Mouse (Mus musculus) mouse trophoblast stem cell (cell line): ENCODE measurements around the gene Tlnrd1.

ENCODE experiments used
- in situ Hi-C, 2 experiments: fragments of 300-500 bp; cut with MseI, MboI; formaldehyde crosslinking; loops; 2 replicates in 1 of 2; 3 replicates in 1 of 2; pipeline ENCODE4 v1.15.1; 2025

Gene Tlnrd1

DNA sequence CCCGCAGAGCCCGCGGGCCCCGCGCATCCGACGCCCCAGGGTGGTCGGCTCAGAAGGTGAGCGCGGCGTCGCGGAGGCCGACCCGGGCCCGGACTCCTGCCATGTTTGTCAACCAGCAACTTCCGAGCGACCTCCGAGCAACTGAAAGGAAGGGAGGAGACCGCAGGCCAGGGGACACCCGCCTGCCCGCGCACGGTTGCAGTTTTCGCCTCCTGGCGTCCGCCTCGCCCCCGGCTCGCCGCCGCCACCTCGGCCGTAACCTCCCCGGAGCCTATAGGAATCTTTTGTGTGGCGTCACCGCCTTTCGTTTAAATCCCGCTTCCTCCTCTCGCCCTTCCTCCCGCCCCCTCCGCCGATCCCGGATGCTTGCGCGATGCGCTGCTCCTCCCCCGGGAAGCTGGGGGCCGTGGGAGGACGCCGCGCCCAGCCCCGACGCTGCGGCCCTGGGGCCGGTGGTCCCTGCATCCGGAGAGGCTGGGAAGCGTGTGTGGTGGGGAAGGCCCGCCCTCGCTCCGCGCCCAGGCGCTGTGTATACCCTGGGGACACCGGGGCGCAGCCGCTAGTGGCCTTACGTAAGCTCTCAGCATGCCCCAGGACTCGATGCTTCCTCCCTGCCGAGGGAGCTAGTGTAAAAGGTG, at the start of gene Tlnrd1, which contains the start of gene Mesd:
Gene Tlnrd1, minus strand, starts transcription at position 285 of the 638 bp plus-strand sequence.
Gene Mesd, plus strand, starts transcription at position 446 of the 638 bp plus-strand sequence.
- in situ Hi-C loops: loop anchor here in 1 of 2 experiments (10.0 kb wide), 1 partner anchor 199 kb away; no protein-coding TSS in a partner anchor

DNA sequence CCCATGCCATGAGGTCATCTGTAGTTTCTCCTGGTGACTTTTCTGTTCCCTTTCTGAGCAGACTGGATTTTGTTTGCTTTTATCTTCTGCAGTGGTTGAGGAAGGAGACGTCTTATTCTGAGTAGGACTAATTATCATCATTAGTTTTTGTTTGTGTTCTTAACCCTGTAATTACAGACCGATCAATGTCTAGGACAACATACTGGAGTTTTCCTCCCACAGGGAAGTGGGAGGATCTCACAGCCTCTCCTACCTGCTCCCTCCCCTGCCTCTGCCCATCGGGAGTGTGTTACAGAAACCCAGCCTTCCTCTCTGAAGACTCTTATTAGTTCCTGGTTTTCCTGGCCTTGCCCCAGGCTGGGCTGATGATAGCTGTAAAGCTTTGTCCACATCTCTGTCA, 37.5 kb upstream of the Tlnrd1 start:
- in situ Hi-C loops: no loop called here

DNA sequence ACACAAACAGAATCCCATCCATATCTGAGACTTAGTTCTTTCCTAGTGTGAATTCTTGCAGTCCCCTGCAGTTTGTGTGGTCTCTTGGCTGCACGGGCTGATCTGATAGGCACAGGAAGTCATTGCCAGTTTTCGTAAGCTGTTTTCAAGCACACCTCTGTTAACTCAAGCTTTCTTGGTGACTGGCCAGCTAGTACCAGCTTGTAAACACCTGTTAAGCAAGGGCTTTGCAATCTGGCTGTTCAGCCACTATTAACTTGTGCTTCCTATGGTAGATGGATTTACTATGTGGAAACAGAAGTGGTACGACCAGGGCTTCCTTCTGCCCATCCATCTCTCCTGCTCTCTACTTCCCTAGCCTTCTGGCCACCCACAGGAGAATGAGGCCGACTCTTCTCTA, 36.1 kb upstream of the Tlnrd1 start:
- in situ Hi-C loops: no loop called here

DNA sequence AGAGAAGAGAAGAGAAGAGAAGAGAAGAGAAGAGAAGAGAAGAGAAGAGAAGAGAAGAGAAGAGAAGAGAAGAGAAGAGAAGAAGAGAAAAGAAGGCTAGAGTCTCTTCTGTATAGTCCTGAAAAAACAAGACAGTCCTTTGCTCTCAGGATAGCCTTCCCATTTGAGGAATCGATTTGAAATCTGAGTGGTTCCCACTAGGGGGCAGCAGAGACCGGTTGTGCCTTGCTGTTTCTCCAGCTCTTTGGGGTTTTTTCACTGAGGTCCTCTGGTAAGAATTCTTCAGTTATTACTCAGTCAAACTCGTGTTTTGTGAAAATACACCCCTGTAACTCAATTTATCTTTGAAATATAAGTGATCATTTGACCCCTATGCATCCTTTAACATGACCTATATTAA, 30.5 kb upstream of the Tlnrd1 start:
- in situ Hi-C loops: loop anchor here (5.0 to 10.0 kb wide), 2 partner anchors 173 to 360 kb away; partner anchors contain the start of gene Cemip (in 2 of the 2)

DNA sequence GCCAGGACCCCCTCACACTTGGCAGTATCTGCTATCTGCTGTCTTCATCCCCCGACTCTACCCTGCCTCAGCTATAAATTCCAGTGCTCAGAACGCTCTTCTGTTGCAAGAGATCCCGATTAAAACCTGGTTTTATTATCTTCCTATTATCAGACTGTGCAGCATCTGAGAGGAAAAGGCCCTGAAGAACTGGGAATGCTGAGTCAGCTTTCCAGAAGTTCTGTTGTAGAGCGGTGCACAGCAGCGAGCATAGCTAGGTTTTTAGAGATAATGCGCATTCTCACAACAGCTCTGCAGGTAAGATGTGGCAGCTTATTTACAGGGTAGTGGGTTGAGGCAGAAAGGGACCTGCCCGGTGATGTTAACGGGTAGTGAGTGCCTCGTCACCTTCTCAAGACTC, 29.9 kb upstream of the Tlnrd1 start:
- in situ Hi-C loops: loop anchor here (5.0 to 10.0 kb wide), 2 partner anchors 173 to 361 kb away; partner anchors contain the start of gene Cemip (in 2 of the 2)

DNA sequence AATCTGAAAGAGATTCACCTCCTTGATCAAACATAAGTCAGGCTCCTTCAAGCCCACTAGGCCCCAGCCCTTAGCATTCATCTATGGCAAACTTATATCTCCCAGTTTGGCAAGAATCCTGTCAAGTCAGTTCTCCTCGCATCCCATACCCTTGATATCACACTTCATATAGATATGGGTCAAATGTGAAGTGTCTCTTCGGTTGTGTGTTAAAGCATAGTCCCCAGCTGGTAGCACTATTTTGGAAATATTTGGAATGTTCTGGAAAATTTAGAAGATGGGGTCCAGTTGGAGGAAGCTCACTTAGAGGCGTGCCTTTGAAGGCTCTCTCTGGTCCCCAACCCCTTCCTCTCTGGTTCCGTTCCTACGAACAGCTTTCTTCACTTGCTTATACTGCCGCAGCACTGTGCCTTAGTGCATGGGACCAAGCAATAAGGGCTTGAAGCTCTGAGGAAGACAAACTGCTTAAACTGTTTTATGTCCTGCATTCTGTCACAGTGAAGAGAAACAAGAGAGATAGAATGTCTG, 29.4 kb upstream of the Tlnrd1 start:
- in situ Hi-C loops: loop anchor here (5.0 to 10.0 kb wide), 2 partner anchors 174 to 361 kb away; partner anchors contain the start of gene Cemip (in 2 of the 2)

DNA sequence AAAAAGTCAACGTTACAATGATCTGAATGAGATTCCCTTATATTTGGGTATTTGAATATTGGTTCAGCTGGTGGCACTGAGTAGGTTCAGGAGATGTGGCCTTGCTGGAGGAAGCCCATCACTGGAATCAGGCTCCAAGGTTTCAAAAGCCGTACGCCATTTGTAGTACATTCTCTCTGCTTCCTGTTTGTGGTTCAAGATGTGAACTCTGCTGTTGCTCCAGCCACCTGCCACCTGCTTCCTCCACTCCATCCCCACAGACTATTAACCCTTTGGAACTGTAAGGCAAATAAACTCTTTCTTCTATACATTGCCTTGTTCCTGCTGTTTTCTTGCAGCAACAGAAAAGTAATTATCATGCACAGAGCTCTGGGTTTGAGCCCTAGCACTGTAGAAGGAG, 27.8 kb upstream of the Tlnrd1 start:
- in situ Hi-C loops: loop anchor here (5.0 to 10.0 kb wide), 2 partner anchors 175 to 363 kb away; partner anchors contain the start of gene Cemip (in 2 of the 2)

DNA sequence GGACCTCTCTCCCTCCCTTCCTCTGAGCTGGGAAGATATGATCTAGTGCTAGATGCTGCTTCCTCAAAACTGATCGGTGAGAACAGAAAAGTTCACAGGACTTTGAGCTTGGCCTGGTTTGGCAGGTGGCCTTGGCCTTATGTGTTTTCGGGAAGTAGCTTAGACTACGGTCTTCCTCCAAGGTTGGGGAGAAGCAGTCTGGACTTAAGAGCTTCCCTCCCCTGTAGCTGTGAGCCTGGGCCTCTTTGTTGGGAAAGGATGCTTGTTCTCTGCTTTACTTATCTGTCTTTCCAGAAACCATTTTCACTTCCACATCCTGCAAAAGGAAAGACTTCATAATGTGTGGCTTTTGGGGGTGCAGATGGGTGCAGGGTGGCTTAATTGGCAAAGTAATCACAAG, 20.7 kb upstream of the Tlnrd1 start:
- in situ Hi-C loops: no loop called here

DNA sequence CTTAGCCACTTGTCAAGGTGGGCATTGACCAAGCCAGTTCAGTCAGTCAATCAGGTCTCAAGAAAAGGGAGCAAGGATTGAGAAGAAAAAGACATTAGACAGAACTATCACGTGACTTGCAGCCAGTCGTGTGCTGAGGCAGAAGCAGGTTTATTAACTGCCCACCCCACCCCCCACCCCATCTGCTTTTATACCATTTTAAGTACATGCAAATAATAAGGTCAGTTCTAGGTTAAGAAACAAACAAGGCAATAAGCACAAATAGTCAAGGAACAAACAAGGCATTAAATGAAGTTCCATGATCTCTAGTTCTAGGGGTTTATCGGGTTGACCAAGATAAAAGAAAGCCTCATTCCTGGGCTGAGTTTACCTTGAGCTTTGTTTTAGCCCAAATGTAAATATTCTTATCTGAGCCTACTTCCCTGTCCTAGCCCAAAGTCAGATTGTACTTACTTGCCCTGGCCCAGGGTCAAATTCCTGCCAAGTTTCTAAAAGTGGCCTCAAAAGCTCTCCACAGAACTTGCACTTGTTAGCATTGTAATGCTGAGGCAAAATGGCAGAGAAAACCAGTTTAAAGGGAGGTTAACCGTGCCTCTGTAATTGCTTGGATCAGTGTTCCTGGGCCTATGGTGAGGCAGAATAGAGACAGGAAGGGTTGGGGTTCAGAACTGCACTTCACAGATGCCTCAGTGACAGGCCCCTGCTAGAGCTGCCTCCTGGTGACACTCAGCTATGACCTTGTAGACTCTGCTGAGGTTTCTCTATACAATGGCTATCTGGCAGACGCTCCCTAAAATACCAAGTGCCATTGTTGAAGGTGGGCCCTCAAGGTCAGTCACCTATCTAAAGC, 18.4 kb upstream of the Tlnrd1 start:
- in situ Hi-C loops: no loop called here

DNA sequence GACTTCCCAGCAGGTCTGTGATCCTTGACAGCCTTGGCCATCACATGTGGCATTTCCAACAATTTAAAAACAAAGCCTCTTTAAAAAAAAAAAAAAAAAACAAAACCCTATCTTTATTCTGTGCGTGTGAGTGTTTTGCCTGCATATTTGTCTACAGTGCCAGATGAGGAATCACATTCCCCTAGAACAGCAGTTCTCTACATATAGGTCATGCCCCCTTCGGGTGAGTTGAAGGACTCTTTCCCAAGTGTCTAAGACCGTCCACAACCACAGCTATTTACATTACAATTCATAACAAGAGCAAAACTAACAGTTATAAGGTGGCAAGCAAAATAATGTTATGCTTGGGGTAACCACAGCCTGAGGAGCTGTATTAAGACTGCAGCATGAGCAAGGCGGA, 17.3 kb upstream of the Tlnrd1 start:
- in situ Hi-C loops: no loop called here

DNA sequence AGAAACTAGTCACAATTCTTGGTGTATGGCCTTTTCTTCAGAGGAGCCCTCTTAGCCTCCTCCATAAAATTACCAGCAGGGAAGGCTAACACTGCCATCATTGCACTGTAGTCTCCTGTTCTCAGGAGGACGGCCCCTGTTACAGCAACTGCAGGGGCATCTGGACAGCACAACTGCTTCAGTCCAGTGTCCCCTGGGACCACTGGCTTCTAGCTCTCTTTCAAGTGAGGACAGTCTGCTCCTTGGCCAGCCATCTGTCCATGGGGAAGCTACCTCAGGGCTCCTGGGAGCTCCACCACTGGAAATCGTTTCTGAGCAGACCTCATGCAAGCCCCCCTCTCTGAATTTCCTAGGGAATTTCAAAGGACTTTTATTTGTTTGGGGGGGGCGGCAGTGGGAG, 16.4 kb upstream of the Tlnrd1 start:
- in situ Hi-C loops: no loop called here

DNA sequence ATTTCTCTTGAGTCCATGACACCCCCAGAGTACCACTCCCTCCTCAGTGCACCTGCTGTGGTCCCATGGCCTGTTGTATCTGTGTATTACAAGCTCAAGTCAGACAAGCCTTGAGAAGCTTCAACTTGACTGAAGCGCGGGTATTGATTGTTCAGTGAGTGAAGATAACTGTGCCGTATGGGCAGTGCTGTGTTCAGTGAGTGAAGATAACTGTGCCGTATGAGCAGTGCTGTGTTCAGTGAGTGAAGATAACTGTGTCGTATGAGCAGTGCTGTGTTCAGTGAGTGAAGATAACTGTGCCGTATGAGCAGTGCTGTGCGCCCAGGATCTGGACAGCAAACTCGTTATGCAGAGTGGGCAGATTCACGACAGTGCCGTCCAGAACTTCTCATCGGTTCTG, 14.2 kb upstream of the Tlnrd1 start:
- in situ Hi-C loops: no loop called here

DNA sequence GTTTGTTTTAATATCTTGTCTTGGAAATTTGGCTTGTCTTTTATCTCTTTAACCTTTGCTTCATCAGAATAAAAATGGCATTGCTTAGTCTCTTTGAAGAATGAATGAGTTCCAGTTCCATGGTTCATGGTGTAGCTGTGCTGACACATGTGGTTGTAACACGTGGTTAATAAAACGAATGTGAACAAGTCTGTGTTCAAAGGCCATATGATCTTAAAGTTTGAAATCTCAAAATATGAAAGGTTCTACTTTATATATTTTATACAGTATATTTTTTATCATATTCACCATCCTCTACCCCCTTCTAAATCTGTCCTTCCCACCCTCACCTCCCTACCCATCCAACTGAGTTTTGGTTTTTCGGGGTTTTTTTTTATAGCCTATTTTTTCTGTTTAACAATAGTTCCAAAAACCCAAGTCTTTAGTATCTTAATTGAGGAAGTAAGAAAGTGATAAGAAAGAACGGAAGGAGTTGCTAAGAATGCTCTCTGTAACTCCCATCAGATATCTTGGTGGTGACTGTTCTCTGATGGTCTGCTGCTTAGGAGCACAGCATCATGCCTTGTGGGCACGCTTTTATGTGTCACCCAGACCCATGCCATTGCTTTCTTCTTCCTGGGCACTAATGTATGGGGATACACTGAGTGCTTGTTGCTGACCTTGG, 12.1 kb upstream of the Tlnrd1 start:
- in situ Hi-C loops: no loop called here

DNA sequence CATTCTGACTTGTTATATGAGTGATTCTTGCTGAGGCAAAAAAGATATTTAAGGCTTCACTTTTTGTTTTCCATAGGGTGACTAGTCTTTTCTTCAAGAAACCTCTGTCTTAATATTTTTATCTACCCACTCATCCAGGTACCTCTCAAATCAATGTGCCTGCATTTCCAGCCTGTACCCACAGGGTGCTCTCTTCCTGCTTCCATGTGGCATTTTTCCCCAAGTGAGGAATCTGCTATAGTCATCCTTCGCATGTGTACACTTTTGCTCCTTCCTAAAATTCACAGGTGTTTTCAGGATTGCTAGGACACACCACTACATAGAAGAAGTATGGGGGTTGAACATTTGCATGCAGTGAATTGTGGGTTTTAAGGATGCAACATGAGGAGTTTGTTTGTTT, 10.2 kb upstream of the Tlnrd1 start:
- in situ Hi-C loops: no loop called here

DNA sequence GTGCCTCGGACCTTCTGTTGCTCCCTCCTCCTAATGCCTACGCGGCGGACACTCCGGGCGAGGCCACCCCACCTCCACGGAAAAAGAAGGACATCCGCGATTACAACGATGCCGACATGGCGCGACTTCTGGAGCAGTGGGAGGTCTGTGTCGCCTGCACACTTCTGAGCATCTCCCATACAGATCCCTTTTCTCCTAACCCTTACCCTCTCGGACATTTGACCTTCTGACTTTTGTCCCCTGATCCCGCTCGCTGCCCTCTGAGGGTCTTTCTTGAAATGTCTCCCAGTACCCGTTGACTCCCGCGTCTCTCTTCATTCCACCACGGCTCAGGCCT, 8.2 kb upstream of the Tlnrd1 start:
- in situ Hi-C loops: no loop called here

DNA sequence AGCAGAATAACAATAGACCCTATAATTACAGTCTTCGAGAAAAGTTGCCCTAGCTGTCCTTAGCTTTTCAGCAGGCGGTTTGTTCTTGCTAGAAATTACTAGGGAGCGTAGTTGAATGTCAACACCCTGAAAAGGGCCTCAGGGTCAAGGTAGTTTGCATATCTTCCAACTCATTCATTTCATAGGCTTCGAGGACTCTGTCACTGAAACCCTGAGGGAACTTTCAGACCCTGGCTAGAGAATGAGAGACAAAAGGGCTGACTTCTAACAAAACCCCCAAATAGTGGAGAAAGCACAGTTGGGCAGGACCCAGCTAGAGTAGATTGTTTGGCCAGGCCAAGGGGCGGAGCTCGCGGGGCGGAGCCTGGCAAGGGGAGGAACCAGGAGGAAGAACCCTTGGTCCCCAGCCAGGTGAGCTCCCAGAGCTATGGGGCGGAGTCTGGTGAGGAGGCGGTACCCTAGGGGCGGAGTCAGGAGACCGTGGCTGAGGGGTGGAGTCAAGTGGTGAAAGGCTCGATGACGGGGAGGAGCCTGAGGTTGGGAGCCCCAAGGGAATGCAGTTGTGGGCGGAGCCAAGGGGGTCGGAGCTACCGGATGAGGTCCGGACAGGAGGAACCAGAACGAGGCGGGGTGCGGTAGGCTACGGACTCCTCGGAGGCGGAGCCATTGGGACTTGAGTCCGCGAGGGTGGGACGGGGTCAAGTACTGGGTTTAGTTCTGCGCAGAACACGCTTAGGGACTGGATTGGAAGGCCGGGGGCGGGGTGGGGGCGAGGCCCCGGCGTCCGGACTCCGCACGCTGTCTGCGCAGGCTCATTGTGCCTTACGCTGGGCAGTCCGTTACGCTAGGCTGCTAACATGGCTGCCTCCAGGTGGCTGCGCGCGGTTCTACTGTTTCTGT, 7.6 kb upstream of the Tlnrd1 start:
- in situ Hi-C loops: no loop called here

DNA sequence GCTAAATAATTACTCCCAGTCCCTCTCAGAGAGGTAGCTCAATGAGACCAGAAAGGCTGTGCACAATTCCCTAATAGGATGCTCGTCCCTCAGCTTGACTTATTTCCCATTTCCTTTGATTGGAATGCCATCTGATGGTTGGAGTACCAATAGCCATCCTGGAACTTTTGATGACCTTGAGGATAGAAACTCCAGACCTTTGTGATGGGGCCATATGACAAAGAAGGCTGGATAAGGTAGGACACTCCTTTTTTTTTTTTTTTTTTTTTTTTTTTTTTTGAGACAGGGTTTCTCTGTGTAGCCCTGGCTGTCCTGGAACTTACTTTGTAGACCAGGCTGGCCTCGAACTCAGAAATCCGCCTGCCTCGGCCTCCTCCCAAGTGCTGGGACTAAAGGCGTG, 5.8 kb upstream of the Tlnrd1 start:
- in situ Hi-C loops: loop anchor here in 1 of 2 experiments (10.0 kb wide), 1 partner anchor 205 kb away; no protein-coding TSS in a partner anchor

DNA sequence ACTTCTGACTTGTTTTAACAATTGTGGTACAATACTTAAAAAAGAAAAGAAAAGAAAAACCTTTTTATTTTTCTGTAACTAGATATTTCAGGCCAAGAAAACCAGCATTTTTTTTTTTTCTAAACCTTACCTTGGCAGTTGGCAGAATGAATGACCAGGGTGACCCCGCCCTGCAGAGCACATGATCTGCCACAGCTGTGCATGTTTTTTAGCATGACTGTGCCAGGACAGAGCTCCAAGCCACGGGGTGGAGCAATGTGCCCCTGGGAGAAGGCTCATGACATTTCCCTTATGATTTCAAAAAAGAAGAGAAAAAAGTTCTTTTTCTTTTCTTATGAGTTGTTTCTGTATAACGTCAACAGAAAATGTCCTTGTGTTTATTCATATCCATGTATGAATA, 5.3 kb upstream of the Tlnrd1 start:
- in situ Hi-C loops: loop anchor here in 1 of 2 experiments (10.0 kb wide), 1 partner anchor 205 kb away; no protein-coding TSS in a partner anchor

DNA sequence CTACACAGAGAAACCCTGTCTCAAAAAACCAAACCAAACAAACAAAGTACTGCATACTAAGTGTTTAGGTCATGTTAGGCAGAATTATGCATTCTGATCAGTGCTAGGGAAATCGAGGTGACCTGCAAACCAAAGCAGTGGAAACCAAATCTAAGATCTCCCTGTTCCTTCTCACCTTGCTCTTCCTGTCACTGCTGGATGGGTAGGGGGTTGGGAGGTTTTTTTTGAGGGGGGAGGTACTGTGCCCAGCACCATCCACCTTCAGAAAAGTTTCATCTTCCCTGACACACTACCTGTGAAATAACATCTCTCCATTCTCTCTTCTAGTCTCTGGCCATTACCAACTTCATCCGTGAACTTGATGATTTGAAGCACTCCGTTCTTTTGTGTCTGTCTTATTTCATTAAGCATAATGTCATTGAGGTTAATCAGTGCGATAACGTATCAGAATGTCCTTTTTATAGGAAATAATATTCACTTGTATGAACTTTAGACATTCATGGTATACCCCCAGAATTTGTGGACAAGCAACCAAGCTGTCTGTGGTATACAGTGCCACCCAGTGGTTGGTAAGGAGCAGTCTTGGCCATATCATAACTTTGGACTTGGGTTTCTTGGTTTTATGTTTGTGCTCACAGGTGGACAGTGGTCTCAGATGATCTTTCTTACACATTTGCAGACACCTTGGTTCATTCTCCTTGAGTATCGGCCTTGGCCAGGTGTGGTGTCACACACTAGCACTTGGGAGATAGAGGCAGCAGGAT, 2.4 kb upstream of the Tlnrd1 start:
- in situ Hi-C loops: loop anchor here in 1 of 2 experiments (10.0 kb wide), 1 partner anchor 202 kb away; no protein-coding TSS in a partner anchor

DNA sequence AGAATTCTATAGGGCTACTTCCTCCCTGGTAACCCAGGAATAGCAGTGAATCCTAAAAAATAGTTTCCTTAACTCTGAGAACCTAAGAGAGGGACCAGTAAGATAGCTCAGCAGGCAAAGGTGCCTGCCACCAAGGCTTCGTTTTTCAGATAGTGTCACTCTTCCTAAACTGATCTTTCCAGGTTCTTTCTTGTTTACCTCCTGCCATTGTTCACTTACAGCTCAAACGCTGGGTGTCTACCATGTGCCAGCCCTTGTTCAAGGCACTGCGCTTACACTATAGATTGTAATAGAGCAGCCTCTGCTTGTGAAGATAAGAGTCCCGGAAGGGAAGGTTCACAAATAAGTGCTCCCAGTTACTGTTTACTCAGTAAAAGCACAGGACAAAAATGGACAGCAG, 1.7 kb upstream of the Tlnrd1 start:
- in situ Hi-C loops: loop anchor here in 1 of 2 experiments (10.0 kb wide), 1 partner anchor 201 kb away; no protein-coding TSS in a partner anchor
